Mouse (Mus musculus) midbrain, embryonic 12.5 days (tissue): Measurements from ENCODE around the gene Ube2ql1. TPM values are rescaled to one million over a fixed set of nuclear protein-coding genes. Genes with fewer than 3 reads are reported as not detected.

Source experiments
- ATAC-seq: fragments of 200-750 bp; cut with Nextera tagmentation; 2 replicates; pipeline ENCODE4 v1.8.0; 2017; ENCODE audit warnings: low read depth, moderate TSS enrichment, moderate library complexity; ENCODE audit not compliant: low FRiP score
- H3K27ac ChIP-seq: fragments of 300-500 bp; sonication (generic); replicated peaks from 2 replicates; pipeline ENCODE4 v1.5.1; 2016; ENCODE audit warnings: mild to moderate bottlenecking
- H3K27me3 ChIP-seq: fragments of 300-500 bp; sonication (generic); 2 replicates; pipeline ENCODE4 v1.6.1; 2016; ENCODE audit warnings: mild to moderate bottlenecking
- H3K36me3 ChIP-seq: fragments of 300-500 bp; sonication (generic); 2 replicates; pipeline ENCODE4 v1.6.1; 2016
- H3K4me1 ChIP-seq: fragments of 300-500 bp; sonication (generic); 2 replicates; pipeline ENCODE4 v1.6.1; 2016
- H3K4me2 ChIP-seq: fragments of 300-500 bp; sonication (generic); replicated peaks from 2 replicates; pipeline ENCODE4 v1.6.1; 2016; ENCODE audit warnings: mild to moderate bottlenecking, moderate library complexity
- H3K4me3 ChIP-seq: fragments of 300-500 bp; sonication (generic); 2 replicates; pipeline ENCODE4 v1.5.1; 2016; ENCODE audit warnings: mild to moderate bottlenecking
- H3K9ac ChIP-seq: fragments of 300-500 bp; sonication (generic); replicated peaks from 2 replicates; pipeline ENCODE4 v1.6.1; 2016; ENCODE audit warnings: mild to moderate bottlenecking, moderate library complexity
- H3K9me3 ChIP-seq: fragments of 300-500 bp; sonication (generic); 2 replicates; pipeline ENCODE4 v1.6.1; 2016; ENCODE audit warnings: mild to moderate bottlenecking
- WGBS: fragments of 180-500 bp; shearing (Covaris S2); methylation state at CpG from one replicate; pipeline ENCODE4 v1.1.7; 2016; 5-methylcytosine and 5-hydroxymethylcytosine counted together
- polyA plus RNA-seq: library from polyadenylated mRNA; unstranded; fragments of >200 nt; fragmentation: Nextera tagmentation; extraction: Ambion mirVana; gene quantifications from 2 replicates; pipeline ENCODE4 v1.2.1, GENCODE M21; 2016

Gene Ube2ql1
- polyA plus RNA-seq, 1 experiment from 2014 or later = 9.6 TPM

DNA sequence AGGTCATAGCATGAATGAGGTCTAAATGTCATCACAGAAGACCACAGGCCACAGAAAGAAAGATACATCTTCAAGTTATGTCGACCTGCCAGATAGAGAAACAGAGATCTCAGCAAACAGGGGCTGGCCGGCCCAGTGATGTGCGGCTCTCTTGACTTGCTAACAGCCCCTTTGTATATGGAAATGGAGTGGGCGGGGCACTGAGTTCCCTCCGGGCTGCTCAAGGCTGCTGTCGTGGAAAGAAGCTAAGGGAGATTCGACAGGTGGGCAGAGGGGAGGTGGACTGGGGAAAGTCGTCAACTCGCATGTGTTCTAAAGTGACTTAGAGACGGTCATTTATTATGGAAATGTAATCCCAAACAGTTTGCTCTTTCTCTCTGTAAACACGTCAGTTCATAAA, 36.2 kb downstream of the Ube2ql1 start:
- H3K27ac ChIP-seq = no peak overlapping the region
- no peaks in the 10 kb centered on the region for H3K27me3 ChIP-seq
- H3K36me3 ChIP-seq = no peaks in the 10 kb centered on the region
- no peaks in the 10 kb centered on the region for H3K4me1 ChIP-seq
- no peak overlapping the region for H3K4me3 ChIP-seq
- no peak for ATAC-seq
- whole genome bisulfite sequencing = 22% methylated on average over 11 of the region's 11 CpGs
- no peaks in the 10 kb centered on the region for H3K9me3 ChIP-seq
- H3K9ac ChIP-seq = no peak overlapping the region
- no peak overlapping the region for H3K4me2 ChIP-seq

DNA sequence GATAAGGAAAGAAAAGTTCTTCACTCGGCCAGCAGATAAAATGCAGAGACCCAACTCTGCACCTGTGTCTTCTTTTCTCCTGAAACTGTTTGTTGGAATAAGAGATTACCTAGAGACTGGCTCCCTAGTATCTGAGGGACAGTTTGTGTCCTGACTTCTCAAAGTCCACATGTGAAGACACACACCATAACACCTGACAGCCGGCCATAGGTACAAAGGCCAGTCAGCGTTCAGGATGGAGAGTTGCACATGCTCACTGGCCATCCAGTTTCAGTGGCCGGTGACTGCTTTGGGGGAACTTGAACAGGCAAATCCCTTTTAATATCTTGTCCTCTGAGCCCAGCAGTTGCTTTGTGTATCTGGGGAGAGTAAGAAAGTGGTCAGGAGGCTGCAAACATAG, 38.3 kb downstream of the Ube2ql1 start:
- no peaks in the 10 kb centered on the region for H3K9me3 ChIP-seq
- H3K27me3 ChIP-seq = no peaks in the 10 kb centered on the region
- H3K36me3 ChIP-seq = no peaks in the 10 kb centered on the region
- no peak for ATAC-seq
- H3K4me1 ChIP-seq = no peaks in the 10 kb centered on the region
- no peak overlapping the region for H3K27ac ChIP-seq
- no peak overlapping the region for H3K4me2 ChIP-seq
- no peak overlapping the region for H3K9ac ChIP-seq
- 85% methylated on average over 4 of the region's 4 CpGs for WGBS
- no peak overlapping the region for H3K4me3 ChIP-seq

DNA sequence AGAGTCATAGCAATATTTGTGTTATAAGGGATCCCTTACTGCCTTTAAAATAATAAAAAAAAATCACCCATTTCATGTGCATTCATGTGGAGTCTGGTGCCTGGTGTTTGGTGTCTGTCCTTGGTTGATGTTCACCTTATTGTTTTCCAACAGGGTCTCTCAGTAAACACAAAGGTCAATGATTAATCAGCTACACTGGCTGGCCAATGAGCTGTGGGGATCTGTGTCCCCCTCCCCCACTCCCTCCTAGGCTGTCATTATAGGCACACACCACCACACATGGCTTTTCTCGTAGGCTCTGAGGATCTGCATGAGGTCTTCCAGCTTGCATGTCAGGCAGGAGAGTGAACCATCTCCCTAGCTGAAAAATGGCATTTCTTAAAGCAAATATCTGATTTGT, 38.9 kb downstream of the Ube2ql1 start:
- H3K27ac ChIP-seq = no peak overlapping the region
- no peak overlapping the region for H3K4me2 ChIP-seq
- no peak for ATAC-seq
- 41% methylated on average over 1 of the region's 1 CpGs for WGBS
- H3K9ac ChIP-seq = no peak overlapping the region
- H3K9me3 ChIP-seq = no peaks in the 10 kb centered on the region
- H3K36me3 ChIP-seq = no peaks in the 10 kb centered on the region
- H3K27me3 ChIP-seq = no peaks in the 10 kb centered on the region
- no peaks in the 10 kb centered on the region for H3K4me1 ChIP-seq
- H3K4me3 ChIP-seq = no peak overlapping the region

DNA sequence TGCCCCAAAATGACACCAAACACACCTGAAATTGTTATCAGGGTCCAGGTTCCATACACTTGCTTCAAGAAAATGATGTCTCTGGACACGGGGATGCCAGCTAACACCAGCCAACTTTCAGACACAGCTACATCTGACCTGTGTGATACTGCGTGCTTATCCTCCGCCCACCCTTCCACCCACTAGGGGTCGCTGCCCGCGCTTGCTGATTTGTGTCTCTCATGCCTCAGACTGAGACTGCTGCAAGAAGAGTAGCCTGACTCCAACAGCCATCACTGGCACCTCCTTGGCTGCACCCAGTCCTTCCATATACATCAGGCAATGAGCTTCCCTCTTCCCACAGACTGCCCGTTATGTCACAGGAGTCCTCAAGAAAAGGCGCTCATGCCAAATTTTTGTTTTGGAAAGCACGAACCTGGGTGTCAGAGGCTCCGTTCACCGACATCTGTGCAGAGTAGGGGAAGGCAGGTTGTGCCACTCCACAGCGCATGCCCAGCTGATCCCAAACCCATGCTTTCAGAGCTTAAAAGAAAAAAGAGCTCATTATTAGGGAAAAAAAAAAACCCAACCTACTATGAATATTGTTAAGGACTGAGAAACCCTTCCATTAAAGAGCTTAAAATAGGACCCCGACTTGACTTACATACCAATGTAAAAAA, 43.2 kb downstream of the Ube2ql1 start:
- H3K36me3 ChIP-seq = no peaks in the 10 kb centered on the region
- H3K27me3 ChIP-seq = no peaks in the 10 kb centered on the region
- no peak overlapping the region for H3K4me3 ChIP-seq
- ATAC-seq = peak; percentile 65
- H3K9ac ChIP-seq = no peak overlapping the region
- no peak overlapping the region for H3K27ac ChIP-seq
- H3K4me2 ChIP-seq = no peak overlapping the region
- 44% methylated on average over 13 of the region's 13 CpGs for WGBS
- H3K4me1 ChIP-seq = no peaks in the 10 kb centered on the region
- H3K9me3 ChIP-seq = no peaks in the 10 kb centered on the region

DNA sequence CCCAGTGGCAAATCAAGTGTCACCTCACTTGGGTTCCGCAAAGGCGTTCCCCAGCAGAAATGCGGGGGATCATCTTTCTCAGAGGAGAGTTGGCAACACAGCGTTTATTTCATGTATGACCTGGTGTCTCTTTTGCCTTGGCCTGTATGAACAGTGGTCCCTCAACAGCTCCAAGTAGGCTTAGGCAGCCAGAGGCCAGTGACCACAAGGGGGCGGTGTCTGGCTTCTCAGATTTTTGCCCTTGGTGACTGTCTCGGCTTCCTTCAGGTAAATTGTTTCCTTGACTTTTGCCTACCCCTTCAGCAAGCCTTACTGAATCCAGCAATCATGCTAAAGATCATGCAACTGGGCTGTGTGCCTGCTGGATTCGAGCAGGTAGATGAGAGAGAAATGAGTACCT, 48.6 kb downstream of the Ube2ql1 start:
- peak; percentile 47; the same call in 1 of the 2 replicates for ATAC-seq
- H3K9me3 ChIP-seq = no peaks in the 10 kb centered on the region

DNA sequence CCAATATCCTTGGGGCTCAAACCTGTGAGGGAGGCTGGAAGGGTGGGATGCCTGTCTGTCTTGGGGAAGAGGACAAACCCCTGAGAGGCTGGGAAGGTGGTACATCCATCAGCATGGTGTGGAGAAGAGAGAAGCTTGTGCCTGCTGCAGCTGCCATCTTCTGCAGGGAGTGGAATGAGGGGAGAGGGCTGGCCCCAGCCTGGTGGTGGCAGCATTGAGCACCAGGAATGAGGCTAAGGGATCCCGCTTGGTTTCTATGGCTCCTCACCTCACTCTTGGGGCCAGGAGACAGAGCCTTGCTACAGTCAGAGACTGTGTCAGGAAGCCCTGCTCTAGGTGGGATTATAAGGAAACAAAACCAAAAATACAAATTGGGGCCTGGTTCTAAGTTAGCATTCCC, 52.7 kb downstream of the Ube2ql1 start:
- Histone ChIP-seq H3K27ac (no peak overlapping the region), H3K4me3 (no peak overlapping the region), H3K27me3 (peaks cover 16% of the 10 kb centered on the region; the same call in 1 of the 2 replicates), H3K9me3 (no peaks in the 10 kb centered on the region), H3K9ac (no peak overlapping the region), H3K4me2 (no peak overlapping the region), H3K36me3 (no peaks in the 10 kb centered on the region), H3K4me1 (peaks cover 15% of the 10 kb centered on the region)
- WGBS = 46% methylated on average over 1 of the region's 1 CpGs
- no peak for ATAC-seq

More for the DNA sequence above, 48.6 kb downstream of the Ube2ql1 start:
- no peak overlapping the region for H3K9ac ChIP-seq
- H3K27ac ChIP-seq = no peak overlapping the region
- 0 out of 2 replicates have a peak, but pooled peaks cover 11% of the 10 kb centered on the region for H3K27me3 ChIP-seq
- 43% methylated on average over 7 of the region's 7 CpGs for WGBS
- 0 out of 2 replicates have a peak, but pooled peaks cover 2% of the 10 kb centered on the region for H3K4me1 ChIP-seq
- no peak overlapping the region for H3K4me3 ChIP-seq
- no peak overlapping the region for H3K4me2 ChIP-seq
- no peaks in the 10 kb centered on the region for H3K36me3 ChIP-seq

DNA sequence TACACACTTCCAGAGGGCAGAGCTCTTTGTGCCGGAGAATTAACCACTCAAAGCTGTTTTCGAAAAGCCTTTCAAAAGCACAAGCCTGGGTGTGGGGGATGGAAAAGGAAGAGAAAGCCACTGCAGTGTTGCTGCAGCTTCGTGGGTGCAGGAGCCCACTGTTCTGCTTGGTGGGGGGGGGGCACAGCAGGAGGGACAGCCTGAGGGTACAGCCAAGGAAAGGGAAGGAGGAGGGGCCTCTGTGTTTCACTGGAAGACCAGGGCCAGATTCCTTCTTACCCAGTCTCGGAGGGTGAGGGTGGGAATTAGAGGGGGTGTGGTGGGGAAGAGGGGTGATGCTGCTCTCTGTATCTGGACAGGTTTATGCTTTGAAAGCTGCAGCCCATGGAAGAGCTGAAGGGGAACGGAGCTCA, 54.3 kb downstream of the Ube2ql1 start:
- H3K36me3 ChIP-seq = no peaks in the 10 kb centered on the region
- 26% methylated on average over 5 of the region's 5 CpGs for WGBS
- no peaks in the 10 kb centered on the region for H3K9me3 ChIP-seq
- no peak overlapping the region for H3K27ac ChIP-seq
- peaks cover 15% of the 10 kb centered on the region for H3K4me1 ChIP-seq
- H3K4me2 ChIP-seq = peak overlapping the region; percentile 21; the same call in 1 of the 2 replicates
- ATAC-seq = 0 out of 2 replicates have a peak, but pooled peaks have one; percentile 44
- no peak overlapping the region for H3K9ac ChIP-seq
- H3K27me3 ChIP-seq = peaks cover 16% of the 10 kb centered on the region; the same call in 1 of the 2 replicates
- H3K4me3 ChIP-seq = no peak overlapping the region

DNA sequence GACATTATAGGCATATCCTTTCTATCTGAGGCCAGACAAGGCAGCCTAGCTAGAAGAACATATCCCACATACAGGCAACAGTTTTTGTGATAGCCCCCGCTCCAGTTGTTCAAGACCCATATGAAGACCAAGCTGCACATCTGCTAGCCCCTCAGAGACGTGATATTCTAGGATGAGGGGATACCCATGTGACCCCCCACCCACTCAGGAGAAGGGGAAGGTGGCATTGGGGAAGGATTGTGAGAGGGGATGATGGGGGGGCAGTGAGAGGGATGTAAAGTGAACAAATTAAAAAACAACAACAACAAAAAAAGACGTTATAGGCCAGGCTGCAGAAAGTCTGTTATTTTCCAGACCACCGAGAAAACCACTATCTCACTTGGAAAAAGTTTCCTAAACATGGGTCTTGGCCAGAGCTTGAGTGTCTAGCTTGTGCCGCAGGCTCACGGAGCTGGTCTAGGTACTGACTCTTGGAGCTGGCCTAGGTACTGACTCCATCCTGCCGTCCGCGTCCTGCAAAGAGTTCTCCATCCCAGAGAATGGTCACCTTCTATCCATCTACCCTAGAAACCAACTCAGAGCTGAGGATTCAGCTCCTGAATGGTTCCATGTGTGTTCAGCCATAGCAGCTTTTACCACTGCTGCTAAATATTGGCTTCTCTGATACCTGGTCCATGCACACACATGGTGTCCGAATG, 65.6 kb downstream of the Ube2ql1 start:
- no peaks in the 10 kb centered on the region for H3K27me3 ChIP-seq
- no peak overlapping the region for H3K4me2 ChIP-seq
- no peaks in the 10 kb centered on the region for H3K9me3 ChIP-seq
- H3K36me3 ChIP-seq = no peaks in the 10 kb centered on the region
- WGBS = 76% methylated on average over 10 of the region's 10 CpGs
- no peak overlapping the region for H3K4me3 ChIP-seq
- no peak for ATAC-seq
- no peaks in the 10 kb centered on the region for H3K4me1 ChIP-seq
- no peak overlapping the region for H3K27ac ChIP-seq
- no peak overlapping the region for H3K9ac ChIP-seq

DNA sequence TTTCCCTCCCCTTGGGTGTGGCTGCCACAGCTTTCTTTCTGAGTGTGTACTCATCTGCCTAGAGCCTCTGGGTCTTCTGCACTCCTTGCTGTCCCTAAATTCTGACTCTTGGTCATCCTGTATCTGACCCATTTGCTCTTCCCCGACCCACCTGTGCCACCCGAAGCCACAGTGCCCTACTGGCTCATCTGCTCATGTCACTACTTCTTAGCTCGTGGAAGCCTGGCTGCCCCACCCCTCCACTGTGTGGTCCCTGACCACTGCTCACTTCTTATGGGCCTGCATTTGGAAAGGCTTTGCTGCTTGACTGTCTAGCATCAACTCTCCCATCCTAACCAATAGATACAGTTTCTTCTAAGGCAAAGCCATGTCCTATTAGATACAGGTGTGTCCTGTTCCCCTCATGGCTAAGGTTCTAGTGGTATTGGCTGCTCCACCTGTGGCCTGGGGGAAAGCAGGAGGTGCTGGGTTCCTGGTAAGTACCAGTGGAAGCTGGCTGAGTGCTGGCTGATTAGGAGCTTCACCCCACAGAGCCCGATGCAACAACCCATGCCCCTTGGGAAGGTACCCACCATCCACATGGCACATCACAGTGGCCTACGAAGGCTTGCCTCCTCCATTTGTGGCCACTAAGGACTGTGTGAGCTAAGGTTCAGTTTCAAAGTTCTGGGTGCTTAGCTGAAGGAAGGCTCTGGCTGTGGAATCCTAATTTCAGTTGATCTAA, 66.3 kb downstream of the Ube2ql1 start:
- Histone ChIP-seq H3K4me3 (no peak overlapping the region), H3K9ac (no peak overlapping the region), H3K9me3 (no peaks in the 10 kb centered on the region), H3K4me1 (no peaks in the 10 kb centered on the region), H3K27me3 (no peaks in the 10 kb centered on the region), H3K4me2 (no peak overlapping the region), H3K27ac (no peak overlapping the region), H3K36me3 (no peaks in the 10 kb centered on the region)
- 92% methylated on average over 5 of the region's 5 CpGs for WGBS
- no peak for ATAC-seq

DNA sequence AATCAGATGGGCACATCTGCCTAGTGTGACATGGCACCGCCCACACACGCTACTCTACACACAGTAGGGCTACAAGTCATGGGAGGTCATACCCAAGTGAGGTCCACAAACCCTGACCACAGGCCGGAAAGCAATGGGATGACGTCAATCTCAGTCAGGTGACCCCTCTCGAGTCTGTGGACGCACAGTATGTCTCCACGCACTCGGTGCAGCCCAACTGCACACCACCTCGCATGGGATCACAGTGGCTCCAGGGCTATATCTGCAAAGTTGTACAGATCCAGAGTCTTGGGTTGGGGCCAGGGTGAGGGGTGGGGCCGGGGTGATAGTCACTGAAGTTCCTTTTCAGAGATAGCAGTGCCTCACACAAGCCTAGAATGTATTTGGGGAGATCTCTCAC, 67.1 kb downstream of the Ube2ql1 start:
- 91% methylated on average over 10 of the region's 10 CpGs for WGBS
- no peak for ATAC-seq
- no peak overlapping the region for H3K4me2 ChIP-seq
- H3K9ac ChIP-seq = no peak overlapping the region
- no peak overlapping the region for H3K27ac ChIP-seq
- no peak overlapping the region for H3K4me3 ChIP-seq
- H3K4me1 ChIP-seq = no peaks in the 10 kb centered on the region
- H3K9me3 ChIP-seq = no peaks in the 10 kb centered on the region
- H3K36me3 ChIP-seq = no peaks in the 10 kb centered on the region
- H3K27me3 ChIP-seq = no peaks in the 10 kb centered on the region

DNA sequence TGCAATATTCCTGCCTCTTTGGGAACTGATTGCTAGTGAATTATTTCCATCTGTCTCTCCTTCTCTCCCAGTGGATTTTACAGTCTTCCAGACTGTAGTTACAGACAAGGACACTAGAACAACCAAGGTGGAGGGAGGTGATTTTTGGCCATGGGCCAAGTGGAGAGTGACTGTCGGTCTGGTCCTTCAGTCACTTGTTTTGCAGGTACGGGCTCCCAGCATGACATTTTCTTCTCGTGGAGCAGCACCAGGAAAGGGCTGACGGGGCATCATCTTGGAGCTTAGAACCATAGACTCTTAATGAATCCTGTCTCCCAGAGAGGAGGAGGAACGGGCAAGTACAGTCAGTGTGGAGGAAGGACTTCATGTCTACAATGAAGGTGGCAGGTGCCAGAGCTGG, 67.6 kb downstream of the Ube2ql1 start:
- Histone ChIP-seq H3K4me1 (no peaks in the 10 kb centered on the region), H3K9me3 (no peaks in the 10 kb centered on the region), H3K4me2 (no peak overlapping the region), H3K4me3 (no peak overlapping the region), H3K36me3 (no peaks in the 10 kb centered on the region), H3K27me3 (no peaks in the 10 kb centered on the region), H3K27ac (no peak overlapping the region), H3K9ac (no peak overlapping the region)
- WGBS = 83% methylated on average over 5 of the region's 5 CpGs
- ATAC-seq = no peak

DNA sequence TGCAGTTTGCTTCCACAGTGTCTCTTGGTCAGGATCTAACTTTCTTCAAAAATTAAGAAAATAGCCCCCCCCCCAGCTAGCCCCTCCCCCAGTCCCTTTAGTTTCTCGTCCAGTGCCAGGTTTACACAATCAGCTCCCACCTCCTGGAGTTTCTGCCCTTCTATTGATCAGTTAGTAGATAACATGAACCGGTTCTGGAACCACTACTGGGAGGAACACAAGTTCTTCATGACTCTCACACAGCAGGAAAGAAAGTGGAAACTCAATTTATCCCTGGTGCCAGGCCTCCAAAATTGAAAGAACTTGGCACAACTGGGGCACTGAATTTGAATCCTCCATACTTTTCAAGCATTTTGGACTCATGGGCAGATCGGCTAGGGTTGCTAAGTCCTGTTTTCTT, 85.2 kb downstream of the Ube2ql1 start:
- Histone ChIP-seq H3K4me2 (no peak overlapping the region), H3K27me3 (no peaks in the 10 kb centered on the region), H3K27ac (no peak overlapping the region), H3K4me3 (no peak overlapping the region), H3K36me3 (no peaks in the 10 kb centered on the region), H3K4me1 (no peaks in the 10 kb centered on the region), H3K9ac (no peak overlapping the region), H3K9me3 (no peaks in the 10 kb centered on the region)
- WGBS = 78% methylated on average over 3 of the region's 3 CpGs
- ATAC-seq = no peak
